Mouse (Mus musculus) heart, embryonic 15.5 days (tissue): ENCODE data around the gene Sipa1l2. TPM values are rescaled to one million over a fixed set of nuclear protein-coding genes. Genes with fewer than 3 reads are reported as not detected.

ENCODE experiments used
- ATAC-seq: fragments of 200-750 bp; cut with Nextera tagmentation; replicated peaks from 2 replicates; pipeline ENCODE4 v1.8.0; 2017; ENCODE audit warnings: low read depth, moderate TSS enrichment; ENCODE audit not compliant: insufficient number of reproducible peaks, insufficient read depth, low FRiP score
- H3K27ac ChIP-seq: fragments of 300-500 bp; sonication (generic); 2 replicates; pipeline ENCODE4 v1.5.1; 2015; ENCODE audit warnings: mild to moderate bottlenecking, inconsistent platforms
- H3K27me3 ChIP-seq: fragments of 300-500 bp; sonication (generic); 2 replicates; pipeline ENCODE4 v1.6.1; 2015; ENCODE audit warnings: inconsistent platforms
- H3K36me3 ChIP-seq: fragments of 300-500 bp; sonication (generic); 2 replicates; pipeline ENCODE4 v1.6.1; 2015; ENCODE audit warnings: mild to moderate bottlenecking, inconsistent platforms
- H3K4me1 ChIP-seq: fragments of 300-500 bp; sonication (generic); replicated peaks from 2 replicates; pipeline ENCODE4 v1.6.1; 2015; ENCODE audit warnings: inconsistent platforms
- H3K4me2 ChIP-seq: fragments of 300-500 bp; sonication (generic); 2 replicates; pipeline ENCODE4 v1.6.1; 2015; ENCODE audit warnings: inconsistent platforms, mild to moderate bottlenecking, moderate library complexity
- H3K4me3 ChIP-seq: fragments of 300-500 bp; sonication (generic); 2 replicates; pipeline ENCODE4 v1.5.1; 2015; ENCODE audit warnings: mild to moderate bottlenecking, inconsistent platforms
- H3K9ac ChIP-seq: fragments of 300-500 bp; sonication (generic); 2 replicates; pipeline ENCODE4 v1.6.1; 2015; ENCODE audit warnings: mild to moderate bottlenecking, inconsistent platforms
- H3K9me3 ChIP-seq: fragments of 300-500 bp; sonication (generic); replicated peaks from 2 replicates; pipeline ENCODE4 v1.6.1; 2016; ENCODE audit warnings: inconsistent platforms
- WGBS: fragments of 180-500 bp; shearing (Covaris S2); methylation state at CpG from one replicate; pipeline ENCODE4 v1.1.7; 2015; ENCODE audit warnings: mixed read lengths; 5-methylcytosine and 5-hydroxymethylcytosine counted together
- polyA plus RNA-seq: library from polyadenylated mRNA; unstranded; fragments of >200 nt; fragmentation: Nextera tagmentation; extraction: Ambion mirVana; gene quantifications from 2 replicates; pipeline ENCODE4 v1.2.1, GENCODE M21; 2015

Sipa1l2 gene
- polyA plus RNA-seq, 1 experiment from 2014 or later = 20.6 TPM

- Histone ChIP-seq H3K4me2 (no peak overlapping the region), H3K4me1 (no peaks in the 10 kb centered on the region), H3K27me3 (no peaks in the 10 kb centered on the region), H3K27ac (no peak overlapping the region), H3K36me3 (no peaks in the 10 kb centered on the region), H3K4me3 (no peak overlapping the region), H3K9ac (no peak overlapping the region), H3K9me3 (no peaks in the 10 kb centered on the region)
- 69% methylated on average over 3 of the region's 3 CpGs for WGBS
- no peak for ATAC-seq
Observed at GRCm38 (mm10) chr8:125377704-125378103, 191.9 kb downstream of the Sipa1l2 start.

- Histone ChIP-seq H3K36me3 (no peaks in the 10 kb centered on the region), H3K27me3 (no peaks in the 10 kb centered on the region), H3K4me2 (no peak overlapping the region), H3K27ac (no peak overlapping the region), H3K4me1 (no peaks in the 10 kb centered on the region), H3K9me3 (no peaks in the 10 kb centered on the region), H3K4me3 (no peak overlapping the region), H3K9ac (no peak overlapping the region)
- ATAC-seq = no peak
- 89% methylated on average over 6 of the region's 6 CpGs for WGBS
Observed at GRCm38 (mm10) chr8:125376448-125376845, 193.2 kb downstream of the Sipa1l2 start.

GRCm38 (mm10) chr8:125375659-125376447 lies 193.8 kb downstream of the Sipa1l2 start:
- ATAC-seq = no peak

GRCm38 (mm10) chr8:125372596-125372995 lies 197.0 kb downstream of the Sipa1l2 start:
- Histone ChIP-seq H3K9me3 (no peaks in the 10 kb centered on the region), H3K4me2 (no peak overlapping the region), H3K27ac (no peak overlapping the region), H3K27me3 (no peaks in the 10 kb centered on the region), H3K4me1 (peaks cover 28% of the 10 kb centered on the region), H3K9ac (no peak overlapping the region), H3K4me3 (no peak overlapping the region), H3K36me3 (no peaks in the 10 kb centered on the region)
- ATAC-seq = no peak
- WGBS = 82% methylated on average over 4 of the region's 4 CpGs

More at GRCm38 (mm10) chr8:125375659-125376447, 193.8 kb downstream of the Sipa1l2 start:
- Histone ChIP-seq H3K9ac (no peak overlapping the region), H3K27ac (no peak overlapping the region), H3K4me3 (no peak overlapping the region), H3K36me3 (no peaks in the 10 kb centered on the region), H3K9me3 (no peaks in the 10 kb centered on the region), H3K4me2 (no peak overlapping the region), H3K27me3 (no peaks in the 10 kb centered on the region), H3K4me1 (no peaks in the 10 kb centered on the region)
- WGBS = 65% methylated on average over 8 of the region's 8 CpGs

- Histone ChIP-seq H3K27ac (peak overlapping the region; percentile 98), H3K4me2 (no peak overlapping the region), H3K4me3 (no peak overlapping the region), H3K36me3 (no peaks in the 10 kb centered on the region), H3K27me3 (no peaks in the 10 kb centered on the region), H3K9ac (no peak overlapping the region), H3K9me3 (no peaks in the 10 kb centered on the region), H3K4me1 (peaks cover 43% of the 10 kb centered on the region)
- WGBS = 61% methylated on average over 8 of the region's 8 CpGs
- no peak for ATAC-seq
Observed at GRCm38 (mm10) chr8:125369491-125370236, 199.9 kb downstream of the Sipa1l2 start.

GRCm38 (mm10) chr8:125368341-125369035 lies 201.1 kb downstream of the Sipa1l2 start:
- WGBS = 14% methylated on average over 4 of the region's 4 CpGs
- H3K27ac ChIP-seq = peak overlapping the region; percentile 98
- peak overlapping the region; percentile 48 for H3K9ac ChIP-seq
- peaks cover 48% of the 10 kb centered on the region for H3K4me1 ChIP-seq
- ATAC-seq = peak; percentile 87
- H3K4me3 ChIP-seq = no peak overlapping the region
- H3K4me2 ChIP-seq = no peak overlapping the region
- H3K27me3 ChIP-seq = no peaks in the 10 kb centered on the region
- no peaks in the 10 kb centered on the region for H3K9me3 ChIP-seq
- H3K36me3 ChIP-seq = no peaks in the 10 kb centered on the region

Other genes starting within 250 kb of the Sipa1l2 start
- 6.0 and 6.6 TPM in 2 replicates for gene Map10, start 100.0 kb upstream of the Sipa1l2 start, polyA plus RNA-seq
- gene Ntpcr, start 160.2 kb upstream of the Sipa1l2 start, polyA plus RNA-seq = 25.0 and 28.2 TPM in 2 replicates